Mouse (Mus musculus) mouse embryonic stem cell (cell line): ENCODE results near the gene Smox.
"Not testable (repeated sequence)": the region's sequence is repeated elsewhere in the genome, so short reads cannot be mapped to it uniquely, and the experiment has no call there.

Experiments used
- in situ Hi-C, 2 experiments: fragments of 300-500 bp; cut with MboI; formaldehyde crosslinking; loops; 1 replicate in 1 of 2; 3 replicates in 1 of 2; pipeline ENCODE4 v1.14.3; 2019 to 2020; ENCODE audit warnings: low sequenced_read_pairs in 2 of 2, low pct_unique_long_range_greater_than_20kb in 1 of 2, mixed read lengths in 1 of 2; ENCODE audit not compliant: unreplicated experiment in 1 of 2

Smox gene

DNA sequence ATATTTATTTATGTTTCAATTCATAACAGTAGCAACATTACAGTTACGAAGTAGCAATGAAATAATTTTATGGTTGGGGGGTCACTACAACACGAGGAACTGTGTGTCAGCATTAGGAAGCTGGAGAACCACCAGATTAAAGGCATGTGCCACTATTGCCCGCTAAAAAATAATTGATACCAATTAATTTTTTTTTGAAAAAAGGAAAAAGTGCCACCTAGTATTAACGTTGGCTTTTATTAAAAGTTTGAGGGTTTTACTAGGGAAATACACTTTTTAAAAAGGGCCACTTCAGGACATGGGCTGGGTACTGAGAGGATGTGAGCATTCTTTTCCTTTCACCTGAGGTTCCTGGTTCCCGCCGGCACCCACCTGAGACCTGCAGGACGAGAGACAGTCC lies at the start of gene Smox:
Gene Smox, plus strand, starts transcription at position 301 of the 400 bp plus-strand sequence.
- in situ Hi-C loops = no loop called here

DNA sequence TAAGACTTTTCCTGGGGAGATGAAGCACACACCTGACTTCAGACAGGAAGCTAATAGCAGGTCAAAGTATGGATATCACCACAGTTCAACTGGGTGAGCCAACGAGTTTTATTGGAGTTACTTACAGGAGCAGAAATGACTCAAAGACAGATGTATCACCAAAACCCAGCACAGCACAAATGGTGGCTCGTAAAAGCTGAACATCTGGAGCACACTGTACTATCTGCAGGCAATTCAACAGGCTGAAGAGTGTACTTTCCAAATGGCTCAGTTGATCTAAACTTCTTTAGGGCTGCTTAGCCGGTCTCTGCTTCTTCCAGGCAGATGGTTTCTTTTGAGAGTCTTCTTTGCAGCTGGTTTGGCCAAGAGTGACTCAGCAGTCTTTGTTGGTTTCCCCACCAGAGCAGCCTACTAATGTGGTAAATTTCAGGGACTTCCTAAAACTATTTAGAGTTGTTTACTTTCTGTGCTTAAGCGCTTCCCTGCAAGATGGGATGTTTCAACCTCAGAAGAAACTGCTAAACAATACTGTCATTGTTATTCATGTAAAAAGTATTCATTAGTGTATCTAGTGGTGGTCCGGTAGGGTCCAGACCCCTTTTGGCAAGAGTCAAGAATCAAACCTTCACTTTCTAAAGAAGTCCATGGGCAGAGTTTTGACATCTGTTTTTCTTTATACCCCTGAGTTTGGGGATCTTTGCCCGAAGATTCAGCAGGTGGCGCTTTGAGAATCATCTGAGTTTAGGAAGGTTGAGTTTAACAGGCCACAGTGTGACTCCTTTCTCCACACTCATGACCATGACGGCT lies 48.0 kb upstream of the Smox start:
- in situ Hi-C loops = no loop called here

GRCm38 (mm10) chr2:131443891-131444190 lies 47.5 kb upstream of the Smox start:
- in situ Hi-C loops = no loop called here

DNA sequence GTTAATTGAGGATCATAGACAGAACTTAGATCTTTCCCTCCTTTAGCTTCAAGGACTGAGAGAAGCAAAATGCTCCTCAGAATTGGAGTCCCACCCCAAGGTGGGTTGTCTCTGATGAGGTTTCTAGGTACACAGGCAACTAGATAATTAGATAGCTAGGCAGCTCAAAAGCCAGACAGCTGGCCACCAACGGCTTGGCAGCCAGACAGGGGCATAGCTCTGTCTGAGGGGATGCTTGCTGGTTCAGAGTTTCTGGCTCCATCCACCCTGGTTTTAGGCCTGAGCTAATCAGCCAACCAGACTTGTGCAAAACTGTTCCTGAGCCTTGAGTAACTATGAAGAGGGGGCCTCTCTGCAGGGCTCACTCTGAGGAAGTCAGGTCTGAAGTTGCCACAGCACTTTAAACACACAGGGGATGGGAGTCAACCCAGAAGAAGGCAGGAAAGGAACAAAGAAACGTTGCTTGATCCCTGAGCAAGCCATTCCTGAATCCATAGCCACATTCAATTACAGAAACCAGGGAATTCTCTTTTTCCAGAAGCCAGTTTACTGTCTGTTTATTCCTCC lies 44.8 kb upstream of the Smox start:
- in situ Hi-C loops = no loop called here

DNA sequence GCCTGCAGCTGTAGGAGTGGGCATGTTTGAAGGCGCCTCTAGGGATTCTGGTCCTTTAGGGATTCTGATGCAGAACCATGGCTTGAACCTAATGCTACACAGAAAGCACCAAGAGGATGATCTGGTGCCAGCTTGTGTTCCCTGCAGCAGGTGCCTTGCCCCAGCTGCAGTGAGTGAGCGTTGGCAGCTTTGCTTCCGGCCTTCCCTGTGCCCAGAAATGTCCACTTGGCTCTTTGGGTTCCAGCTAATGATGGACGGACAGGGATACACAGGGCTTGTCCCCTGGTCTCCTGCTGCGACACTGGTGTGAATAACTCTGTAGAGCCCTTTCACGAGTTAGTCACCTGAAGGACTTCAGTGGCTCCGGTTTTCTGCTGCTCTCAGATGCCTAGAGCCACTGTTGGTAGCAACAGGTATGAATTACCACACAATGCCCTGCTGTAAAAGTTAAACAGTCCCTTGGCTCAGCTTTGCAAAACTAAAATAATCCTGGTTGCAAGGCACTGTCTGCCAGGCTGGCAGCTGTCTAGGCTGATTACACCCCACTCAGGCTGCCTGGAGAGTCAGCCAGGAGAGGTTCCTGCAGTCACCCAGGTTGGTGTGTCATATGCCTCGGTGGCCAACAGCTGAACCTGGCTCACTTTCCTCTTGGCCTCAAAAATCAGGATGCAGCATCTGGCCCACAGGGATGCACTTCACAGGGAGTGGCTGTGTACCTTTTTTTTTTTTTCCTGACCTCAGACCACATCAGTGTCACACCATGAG lies 43.5 kb upstream of the Smox start:
- in situ Hi-C loops = no loop called here

DNA sequence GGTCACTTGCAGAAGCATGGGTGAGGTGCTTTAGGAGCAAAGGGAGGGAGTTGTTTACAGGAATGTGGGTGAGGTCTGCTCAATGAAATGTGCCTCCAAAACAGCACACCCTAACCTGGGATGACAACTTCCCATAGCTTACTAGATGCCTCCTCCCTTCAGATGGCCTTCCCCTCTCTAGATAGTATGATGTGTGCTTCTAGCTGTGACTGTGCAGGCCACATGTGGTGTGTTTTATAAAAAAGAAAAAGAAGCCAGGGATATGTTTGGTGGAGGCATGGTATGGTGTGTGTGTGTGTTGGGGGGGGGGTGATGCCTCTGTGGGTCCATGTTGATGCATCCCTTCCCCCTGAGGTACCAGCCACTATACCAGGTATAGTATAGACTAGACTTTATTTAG lies 42.9 kb upstream of the Smox start:
- in situ Hi-C loops = no loop called here

DNA sequence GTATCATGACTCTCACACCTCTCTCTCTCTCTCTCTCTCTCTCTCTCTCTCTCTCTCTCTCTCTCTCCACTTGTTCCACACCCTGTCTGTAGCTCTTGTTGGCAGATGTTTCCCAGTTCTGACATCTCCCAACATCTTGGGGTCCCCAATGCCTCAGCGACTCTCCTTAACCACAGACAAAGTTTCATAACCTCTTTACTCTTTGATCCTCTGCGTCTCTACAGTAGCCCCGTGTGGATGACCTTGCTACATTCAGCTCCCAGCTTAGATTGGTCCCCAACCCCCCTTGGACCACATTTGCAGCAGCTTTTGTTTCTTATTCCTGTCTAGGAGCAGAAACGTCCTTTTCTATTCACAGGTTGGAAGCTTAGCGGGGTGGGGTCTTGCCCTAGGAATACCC lies 41.6 kb upstream of the Smox start:
- in situ Hi-C loops = no loop called here

- in situ Hi-C loops = no loop called here
Observed at GRCm38 (mm10) chr2:131450491-131450890, 40.8 kb upstream of the Smox start.

GRCm38 (mm10) chr2:131457728-131458127 lies 33.6 kb upstream of the Smox start:
- in situ Hi-C loops = no loop called here

DNA sequence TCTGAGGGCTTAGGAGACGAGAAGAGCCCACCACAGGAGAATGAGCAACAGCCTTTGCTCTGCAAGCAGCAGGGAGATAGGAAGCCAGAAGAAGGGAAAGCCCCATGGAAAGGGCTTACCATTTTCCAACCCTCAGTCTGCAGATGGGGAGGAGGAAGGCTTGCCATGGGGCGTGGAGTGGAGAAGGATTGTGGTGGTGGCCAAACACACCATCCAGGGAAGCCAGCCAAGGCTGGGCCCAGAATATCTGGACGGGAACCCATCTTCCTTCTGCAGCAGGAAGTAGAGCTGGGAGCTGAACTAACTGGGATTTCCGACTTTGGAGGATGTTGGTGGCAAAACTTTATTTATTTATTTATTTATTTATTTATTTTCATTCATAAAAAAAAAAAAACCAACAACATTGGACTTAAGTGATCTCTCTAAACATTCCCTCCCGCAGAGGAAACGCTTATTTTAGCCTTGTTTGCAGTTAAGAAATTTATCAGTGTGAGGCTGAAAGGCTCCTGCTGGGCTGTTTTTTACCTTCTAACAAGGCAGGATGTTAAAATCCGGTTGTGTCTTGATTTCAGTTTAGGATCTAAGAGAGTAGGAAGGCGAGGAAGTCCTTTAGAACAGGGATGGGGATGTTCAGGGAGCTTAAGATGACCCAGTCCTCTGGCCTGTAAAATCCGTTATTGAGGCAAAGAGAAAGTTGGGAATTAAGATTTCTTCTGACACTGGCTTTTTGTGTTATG lies 30.2 kb upstream of the Smox start:
- in situ Hi-C loops = no loop called here

DNA sequence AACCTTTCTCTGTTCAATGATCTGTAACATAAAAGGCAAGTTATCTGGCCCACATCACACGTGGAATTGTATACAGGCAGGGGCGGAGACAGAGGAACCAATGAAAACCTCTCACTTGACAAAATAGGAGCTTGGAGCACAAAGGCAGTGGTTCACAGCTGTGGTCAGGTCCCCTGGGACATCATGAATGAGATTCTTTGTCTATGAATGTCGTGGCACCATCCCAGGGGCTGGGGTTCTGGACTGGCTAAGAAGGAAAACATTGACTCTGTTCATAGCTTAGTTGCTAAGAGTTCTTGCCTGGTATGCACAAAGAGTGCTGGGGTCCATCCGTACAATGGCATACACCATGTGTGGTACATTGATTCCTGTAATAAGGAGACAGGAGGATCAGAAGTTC lies 28.3 kb upstream of the Smox start:
- in situ Hi-C loops = no loop called here

- in situ Hi-C loops = no loop called here
Observed at GRCm38 (mm10) chr2:131464147-131464546, 27.1 kb upstream of the Smox start.

DNA sequence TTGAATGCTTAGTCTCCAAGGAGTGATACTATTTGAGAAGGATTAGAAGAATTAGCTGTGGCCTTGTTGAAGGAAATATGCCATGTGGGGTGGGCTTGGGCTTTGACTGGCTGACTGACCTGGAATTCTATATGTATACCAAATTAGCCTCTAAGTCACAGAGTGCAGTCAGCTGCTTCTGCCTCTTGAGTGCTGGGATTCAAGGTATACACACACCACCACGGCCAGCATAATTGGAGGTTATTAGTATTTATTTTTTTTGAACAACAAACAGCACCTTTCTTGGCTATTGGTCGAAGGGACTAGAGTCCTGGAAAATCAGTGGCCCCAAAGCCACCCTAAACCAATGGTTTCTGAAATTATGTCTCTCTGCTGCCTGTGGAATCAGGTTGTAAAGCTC lies 24.6 kb upstream of the Smox start:
- in situ Hi-C loops = no loop called here

DNA sequence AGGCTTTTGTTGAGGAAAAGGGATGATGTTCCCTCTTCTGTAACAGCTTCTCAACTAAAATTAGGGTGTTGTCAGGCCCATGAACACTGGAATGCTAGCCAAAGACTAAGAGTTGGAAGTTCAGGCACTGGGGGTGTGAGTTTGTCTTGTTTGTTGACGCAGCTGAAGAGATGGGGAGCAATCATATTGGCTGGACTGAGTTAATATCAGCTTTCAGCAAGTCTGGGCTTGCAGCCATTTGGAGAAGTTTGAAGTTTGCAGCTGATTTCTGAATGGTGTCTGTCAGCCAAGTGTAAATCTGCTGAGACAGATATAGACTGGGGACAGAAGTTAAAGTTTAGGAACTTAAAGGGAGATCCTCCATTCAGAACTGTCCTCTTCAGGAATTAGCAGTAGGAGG lies 21.4 kb upstream of the Smox start:
- in situ Hi-C loops = no loop called here

GRCm38 (mm10) chr2:131473749-131474148 lies 17.5 kb upstream of the Smox start:
- in situ Hi-C loops = no loop called here

DNA sequence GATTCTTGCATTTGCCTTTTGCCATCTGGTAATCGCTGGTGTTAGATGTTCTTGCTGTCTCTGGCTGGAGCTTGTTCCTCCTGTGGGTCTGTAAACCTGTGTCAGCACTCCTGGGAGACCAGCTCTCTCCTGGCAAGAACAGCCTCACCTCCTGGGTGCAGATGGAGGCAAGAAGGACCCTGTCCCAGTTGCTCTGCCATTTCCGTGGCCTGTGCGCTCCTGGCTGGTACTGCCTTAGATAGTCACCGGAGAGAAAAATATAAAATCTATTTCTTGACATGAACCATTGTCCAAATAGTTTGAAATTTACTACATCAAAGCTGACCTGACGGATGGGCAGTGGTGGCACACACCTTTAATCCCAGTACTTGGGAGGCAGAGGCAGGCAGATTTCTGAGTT lies 14.2 kb upstream of the Smox start:
- in situ Hi-C loops = not testable (repeated sequence)

GRCm38 (mm10) chr2:131477917-131478316 lies 13.4 kb upstream of the Smox start:
- in situ Hi-C loops = no loop called here

- in situ Hi-C loops = no loop called here
Observed at GRCm38 (mm10) chr2:131478349-131478748, 12.9 kb upstream of the Smox start.

GRCm38 (mm10) chr2:131478916-131479315 lies 12.4 kb upstream of the Smox start:
- in situ Hi-C loops = no loop called here
